Mouse (Mus musculus) urinary bladder, postnatal 0 days (tissue): ENCODE data around the gene Cinp. TPM values are rescaled to one million over a fixed set of nuclear protein-coding genes. Genes with fewer than 3 reads are reported as not detected.

Source experiments
- polyA plus RNA-seq: library from polyadenylated mRNA; unstranded; fragments of >200 nt; fragmentation: Nextera tagmentation; extraction: Ambion mirVana; gene quantifications from 2 replicates; pipeline ENCODE4 v1.2.1, GENCODE M21; 2015

Gene Cinp
- polyA plus RNA-seq = 46.7 and 48.7 TPM in 2 replicates

GRCm38 (mm10) chr12:110889036-110890020 lies at the start of gene Cinp, which contains the start of gene Tecpr2:
Gene Cinp, minus strand, starts transcription at chr12:110889145.
Gene Tecpr2, plus strand, starts transcription at chr12:110889264.

GRCm38 (mm10) chr12:110850010-110850928 lies 38.7 kb downstream of the Cinp start, which contains the start of gene Zfp839:
Gene Zfp839, plus strand, starts transcription at chr12:110850253.

DNA sequence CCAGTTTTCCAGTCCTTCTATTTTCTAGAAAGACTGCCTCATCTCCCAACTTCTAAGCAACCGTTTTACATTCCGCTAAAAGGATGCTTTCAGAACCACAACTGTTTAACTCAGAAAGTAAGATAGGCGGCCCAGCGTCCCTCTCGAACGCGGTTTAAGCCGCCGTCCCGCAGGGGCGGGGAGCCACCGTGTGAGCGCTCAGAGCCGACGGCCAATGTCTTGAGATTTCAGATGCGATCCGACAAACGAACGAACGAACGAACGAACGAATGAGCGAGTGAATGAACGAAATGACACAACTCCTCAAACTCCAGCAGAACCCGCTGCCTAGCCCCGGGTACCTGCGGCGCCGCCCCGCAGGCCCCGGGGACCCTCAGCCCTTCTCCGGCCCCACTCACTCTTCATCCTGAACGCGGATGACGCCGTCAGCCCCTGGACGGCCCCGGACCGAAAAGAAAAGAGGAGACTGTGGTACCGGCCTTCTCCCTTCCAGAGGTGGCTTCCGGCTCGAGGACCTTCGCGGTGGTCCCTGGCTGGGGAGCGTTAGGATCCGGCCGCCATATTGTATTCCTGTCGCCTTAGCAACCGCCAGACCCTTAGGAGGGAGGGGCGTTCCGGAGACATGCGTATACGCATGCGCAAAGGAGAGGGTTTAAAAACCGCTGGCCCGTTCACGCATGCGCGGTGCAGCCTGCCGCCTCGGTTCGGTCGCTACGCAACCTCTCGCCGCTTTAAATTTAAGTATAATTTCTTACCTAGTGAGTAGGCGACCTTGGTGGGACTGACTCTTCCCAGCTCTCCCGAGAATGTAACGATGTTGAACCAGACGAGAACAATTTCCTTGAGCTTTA lies 48.4 kb downstream of the Cinp start, which contains the start of gene Mok:
Mok (minus strand) TSS at position 592 of the 851 bp plus-strand sequence.

Other genes starting within 250 kb of the Cinp start
- gene 1700001K19Rik, start 206.5 kb downstream of the Cinp start, polyA plus RNA-seq = not detected in 2 replicates
- 310 and 370 TPM in 2 replicates for gene Hsp90aa1, start 186.4 kb downstream of the Cinp start, polyA plus RNA-seq
- 12.2 and 15.0 TPM in 2 replicates for gene Wdr20, start 151.2 kb downstream of the Cinp start, polyA plus RNA-seq
- 0.53 and 1.3 TPM in 2 replicates for gene Mok, start 48.2 kb downstream of the Cinp start, polyA plus RNA-seq
- gene Zfp839, start 38.9 kb downstream of the Cinp start, polyA plus RNA-seq = 4.6 and 4.8 TPM in 2 replicates
- gene Tecpr2, start 119 bp upstream of the Cinp start, polyA plus RNA-seq = 1.3 and 1.6 TPM in 2 replicates
- gene Ankrd9, start 89.9 kb upstream of the Cinp start, polyA plus RNA-seq = 17.8 and 23.6 TPM in 2 replicates
- 5.1 and 6.0 TPM in 2 replicates for gene Rcor1, start 150.2 kb upstream of the Cinp start, polyA plus RNA-seq